Mouse (Mus musculus): ENCODE measurements at regions not wholly inside any gene's neighbourhood (a gene's known extent, or its start where the extent isn't known, plus 50 kb on each side); places are given as distances from the start of the nearest gene placed in this dataset.

DNA sequence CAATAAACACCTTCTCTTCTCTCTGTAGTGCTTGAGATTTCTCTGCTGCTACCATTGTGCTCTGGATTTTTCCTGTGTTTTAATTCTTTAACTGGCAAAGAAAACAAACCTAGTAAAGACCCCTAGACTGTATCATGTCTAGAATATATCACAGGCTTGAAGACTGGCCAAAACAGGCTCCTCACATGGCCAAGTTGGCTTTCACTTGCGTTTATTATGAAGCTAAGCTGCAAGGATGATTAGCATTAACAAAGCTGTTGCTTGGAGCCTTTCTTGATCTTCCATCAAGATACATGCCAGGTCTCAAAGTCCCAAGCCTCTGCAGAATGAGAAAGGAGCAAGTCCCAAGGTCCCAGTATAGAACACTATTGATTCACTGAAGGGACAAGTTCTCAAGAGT, 551.9 kb upstream of the Klf4 start:
- intact Hi-C loops (cut with DNase I), result no loop called here

DNA sequence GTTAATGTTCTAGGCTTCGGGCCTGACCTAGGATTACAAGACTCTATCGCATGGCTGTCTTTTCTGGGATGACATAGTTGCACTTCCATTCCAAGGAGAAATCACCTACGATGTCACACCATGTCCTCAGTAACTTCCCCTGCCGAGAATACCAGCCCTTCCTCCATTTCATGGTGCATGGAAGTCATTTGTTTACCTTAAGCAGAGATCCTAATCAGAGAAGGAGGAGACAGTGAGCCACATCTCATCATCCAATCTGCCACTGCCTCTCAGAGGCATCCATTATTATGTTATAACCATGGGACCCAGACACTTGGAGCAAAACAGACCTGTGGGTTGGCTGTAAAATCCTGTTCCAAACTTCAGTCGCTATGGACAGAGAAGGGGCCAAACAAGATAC, 550.1 kb upstream of the Klf4 start:
- intact Hi-C loops (cut with DNase I), result no loop called here

DNA sequence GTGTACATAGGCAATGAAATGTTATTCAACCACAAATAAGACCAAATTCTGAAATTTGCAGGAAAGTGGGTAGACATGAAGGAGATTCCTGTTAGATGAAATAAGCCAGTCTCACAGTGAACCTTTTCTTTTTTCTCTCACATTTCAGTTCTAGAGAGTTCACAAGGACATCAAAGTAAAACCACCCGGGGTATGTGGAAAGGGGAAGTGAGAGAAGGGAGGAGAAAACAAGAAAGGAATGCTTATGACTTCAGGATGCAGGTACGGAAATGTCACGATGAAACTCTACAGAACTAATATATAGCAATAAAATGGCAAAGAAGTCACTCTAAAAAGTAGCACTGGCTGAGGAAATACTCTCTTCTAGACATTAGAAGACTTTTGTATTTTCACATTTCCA, 548.7 kb upstream of the Klf4 start:
- intact Hi-C loops (cut with DNase I), result no loop called here

DNA sequence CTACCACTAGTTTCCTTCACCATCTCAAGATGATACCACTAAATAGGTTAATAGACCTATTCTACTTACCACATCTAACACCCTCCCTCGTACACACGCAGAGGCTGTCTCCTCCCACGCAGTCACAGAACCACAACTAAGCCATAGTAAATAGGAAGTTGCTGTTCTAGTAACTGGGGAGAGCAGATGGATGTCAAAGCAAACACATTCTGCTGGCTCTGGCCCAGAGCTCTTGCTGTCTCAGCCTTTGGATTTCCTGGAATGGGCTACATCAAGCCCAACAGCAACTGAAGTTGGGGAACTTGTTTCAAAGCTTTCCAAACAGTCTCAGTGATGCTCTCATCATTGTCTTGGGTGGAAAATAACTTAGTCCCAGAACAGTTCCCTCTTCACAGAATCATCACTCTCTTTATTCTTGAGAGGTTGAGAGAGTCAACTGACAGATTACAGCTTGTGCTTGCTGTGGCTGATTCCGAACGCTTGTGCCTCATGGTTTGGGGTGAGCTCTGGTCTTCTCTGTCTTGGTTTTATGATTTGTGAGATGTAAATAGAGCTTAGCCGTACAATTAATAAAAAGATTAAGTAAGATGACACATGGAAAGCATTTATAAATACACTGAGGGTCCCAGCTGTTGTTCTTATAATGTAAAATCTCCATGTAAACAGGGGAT, 538.5 kb upstream of the Klf4 start:
- intact Hi-C loops (cut with DNase I), result no loop called here

DNA sequence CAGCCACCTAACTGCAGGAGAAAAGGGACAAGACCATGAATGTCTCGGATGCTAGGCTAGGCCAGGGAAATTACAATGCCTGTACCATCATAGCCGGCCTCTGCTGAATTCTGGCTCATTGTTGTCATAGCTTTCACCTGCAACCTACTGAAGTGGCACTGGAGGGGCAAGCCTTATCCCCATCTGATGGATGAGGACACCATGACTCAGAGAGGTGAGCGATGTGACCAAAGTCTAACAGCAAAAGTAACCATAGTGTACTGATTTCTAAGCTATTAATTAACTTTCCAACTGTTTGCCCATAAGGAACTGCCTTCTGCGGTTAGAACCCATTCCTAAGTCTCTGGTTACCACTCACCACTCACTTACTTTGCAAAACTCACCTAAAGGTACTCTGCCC, 536.6 kb upstream of the Klf4 start:
- intact Hi-C loops (cut with DNase I), result no loop called here

DNA sequence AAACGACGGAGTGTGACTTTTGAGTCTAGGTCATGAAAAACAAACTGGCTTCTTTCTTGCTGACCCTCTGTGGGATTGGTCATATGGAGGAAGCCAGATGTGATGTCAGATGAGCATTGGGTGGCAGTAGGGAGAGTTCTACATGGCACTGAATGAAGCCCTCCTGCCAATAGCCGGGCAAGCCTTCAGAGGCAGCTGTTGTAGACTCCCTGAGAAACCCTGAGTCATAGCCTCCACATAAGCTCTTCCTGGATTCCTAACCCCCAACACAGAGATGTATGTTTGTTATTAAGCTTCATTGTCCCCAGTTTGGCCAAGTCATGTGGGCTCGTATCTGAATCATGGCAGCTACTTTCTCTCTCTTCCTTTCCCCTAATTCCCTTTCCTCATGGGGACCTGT, 532.4 kb upstream of the Klf4 start:
- intact Hi-C loops (cut with DNase I), result no loop called here

DNA sequence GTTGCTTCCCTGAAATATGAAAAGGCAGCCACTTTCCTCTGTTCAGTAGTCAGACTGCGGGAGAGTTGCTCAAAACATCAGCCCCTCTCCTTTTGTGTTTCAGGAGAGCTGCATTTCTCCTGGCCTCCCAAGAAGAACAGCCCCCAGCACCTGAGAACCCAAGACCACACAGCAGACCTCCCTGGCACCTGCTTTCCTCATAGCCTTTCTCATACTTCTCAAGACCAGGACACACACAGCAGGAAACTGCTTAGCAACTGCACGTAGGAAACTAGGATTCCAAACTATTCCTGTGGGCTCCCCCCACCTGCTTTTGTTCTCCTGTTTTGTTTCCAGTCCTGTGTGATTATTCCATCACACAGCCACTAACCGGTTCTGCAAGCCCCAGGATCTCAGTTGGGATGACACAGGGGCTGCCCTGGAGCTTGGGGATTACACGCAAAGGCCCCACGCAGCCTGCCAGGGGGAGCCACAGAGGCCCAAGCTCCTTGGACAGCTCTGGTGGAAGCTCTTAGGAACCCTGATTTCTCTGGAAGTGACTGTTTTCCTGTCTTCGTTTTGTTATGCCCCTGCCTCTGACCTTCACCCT, 519.6 kb upstream of the Klf4 start:
- intact Hi-C loops (cut with DNase I), result no loop called here

DNA sequence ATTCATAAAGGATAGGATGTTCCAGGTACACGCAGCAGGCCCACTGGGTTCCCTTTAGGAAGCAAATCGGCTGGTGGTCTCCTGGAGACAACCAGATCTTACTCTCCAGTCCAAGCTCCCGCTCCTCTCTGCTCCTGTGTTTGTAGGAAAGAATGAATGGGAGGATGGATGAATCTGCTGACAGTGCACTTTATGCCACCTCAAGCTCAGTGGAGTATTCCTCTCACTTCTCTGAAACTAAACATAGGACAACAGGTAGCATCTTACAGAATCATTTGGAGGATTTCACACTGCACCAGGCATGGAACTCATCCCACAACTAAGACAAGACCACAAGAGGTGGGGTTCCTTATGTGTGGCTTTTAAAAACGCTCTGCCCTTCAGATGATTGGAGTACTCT, 507.1 kb upstream of the Klf4 start:
- intact Hi-C loops (cut with DNase I), result no loop called here

DNA sequence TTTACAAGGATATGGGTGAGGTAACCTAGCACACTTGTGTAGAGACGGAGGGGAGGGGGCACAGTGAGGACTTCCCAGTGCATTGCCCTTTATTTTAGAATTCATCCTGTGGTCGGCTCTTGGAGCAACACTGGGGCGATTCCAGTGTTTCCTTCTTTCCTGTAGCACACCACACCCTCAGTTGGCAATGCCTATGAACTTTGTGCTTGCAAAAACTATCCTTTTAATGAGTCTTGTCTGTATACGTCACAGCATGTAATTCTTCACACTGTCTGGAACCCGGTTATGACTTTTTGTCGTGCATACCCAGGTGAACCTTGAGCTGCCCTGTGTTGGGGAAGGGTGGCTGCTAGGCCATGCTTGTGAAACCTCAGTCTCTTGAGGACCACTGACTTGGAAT, 504.1 kb upstream of the Klf4 start:
- intact Hi-C loops (cut with DNase I), result no loop called here

DNA sequence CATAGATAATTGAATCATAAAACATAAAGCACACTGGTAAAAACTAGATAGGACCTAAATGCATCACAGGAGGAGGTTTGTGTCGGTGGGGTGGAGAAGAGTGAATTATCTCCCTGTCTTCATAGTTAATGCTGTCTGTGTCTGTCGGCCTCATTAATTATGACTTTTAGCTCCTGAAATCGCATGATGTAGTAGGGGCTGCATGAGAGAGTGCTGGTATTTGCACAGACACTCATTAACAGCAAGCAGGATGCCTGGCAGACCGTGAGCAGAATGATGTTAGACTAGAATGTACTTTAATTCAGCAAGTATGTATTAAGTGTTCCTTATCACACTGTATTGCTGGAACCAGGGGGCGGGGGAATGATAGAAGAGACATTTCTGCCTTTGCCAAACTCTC, 503.3 kb upstream of the Klf4 start:
- intact Hi-C loops (cut with DNase I), result no loop called here

DNA sequence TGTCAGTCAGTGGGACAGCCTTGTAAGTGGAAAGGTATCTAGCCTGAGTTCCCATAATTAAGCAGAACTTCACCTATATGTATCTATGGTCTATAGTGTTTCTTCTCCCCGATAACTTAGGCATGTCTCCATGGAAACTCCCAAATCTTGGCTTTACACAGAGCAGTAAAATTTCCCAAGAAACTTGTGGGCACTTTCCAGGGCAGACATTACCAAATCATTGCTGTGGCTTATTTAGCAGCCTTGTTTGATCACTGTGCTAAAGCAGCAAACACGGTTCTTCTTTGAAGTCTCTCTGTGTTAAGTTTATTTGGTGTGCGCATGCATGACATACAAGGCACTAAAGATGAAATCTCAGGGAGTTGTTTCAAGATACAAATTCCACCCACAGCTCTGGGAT, 496.2 kb upstream of the Klf4 start:
- intact Hi-C loops (cut with DNase I), result no loop called here

DNA sequence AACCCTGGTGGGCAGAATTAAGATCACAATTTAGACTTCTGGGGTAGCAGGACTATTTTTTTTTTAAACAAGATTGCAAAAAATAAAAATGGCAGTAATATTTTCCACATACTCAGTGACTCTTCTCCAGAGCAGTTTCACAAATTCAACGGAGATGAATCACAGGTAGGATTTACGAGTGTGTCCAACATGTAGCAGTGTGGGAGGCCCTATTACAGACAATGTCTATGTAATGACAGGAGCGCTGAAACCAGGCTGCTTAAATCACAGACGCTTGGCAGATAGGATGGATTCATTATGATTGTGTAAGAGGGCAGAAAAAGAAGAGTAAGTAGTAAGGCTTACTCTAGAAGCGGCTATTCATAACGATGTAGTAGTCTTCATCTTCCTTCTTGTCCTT, 495.0 kb upstream of the Klf4 start:
- intact Hi-C loops (cut with DNase I), result no loop called here

DNA sequence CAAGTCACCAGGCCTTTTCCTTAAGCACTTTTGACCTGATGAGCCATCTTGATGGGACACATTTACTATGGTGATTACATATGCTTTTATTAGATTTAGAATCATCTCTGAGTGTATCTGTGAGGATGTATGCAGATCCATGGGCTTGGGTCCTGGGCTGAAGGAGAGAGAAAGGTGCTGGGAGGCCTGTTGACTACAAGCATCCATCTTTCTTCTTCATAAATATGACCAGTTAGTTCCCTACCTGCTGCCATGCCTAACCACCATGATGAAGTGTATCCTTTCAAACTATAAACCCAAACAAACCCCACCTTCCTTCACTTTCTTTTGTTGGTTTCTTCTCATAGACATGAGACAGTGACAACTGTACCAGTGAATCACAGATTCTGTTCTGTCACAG, 492.2 kb upstream of the Klf4 start:
- intact Hi-C loops (cut with DNase I), result no loop called here

DNA sequence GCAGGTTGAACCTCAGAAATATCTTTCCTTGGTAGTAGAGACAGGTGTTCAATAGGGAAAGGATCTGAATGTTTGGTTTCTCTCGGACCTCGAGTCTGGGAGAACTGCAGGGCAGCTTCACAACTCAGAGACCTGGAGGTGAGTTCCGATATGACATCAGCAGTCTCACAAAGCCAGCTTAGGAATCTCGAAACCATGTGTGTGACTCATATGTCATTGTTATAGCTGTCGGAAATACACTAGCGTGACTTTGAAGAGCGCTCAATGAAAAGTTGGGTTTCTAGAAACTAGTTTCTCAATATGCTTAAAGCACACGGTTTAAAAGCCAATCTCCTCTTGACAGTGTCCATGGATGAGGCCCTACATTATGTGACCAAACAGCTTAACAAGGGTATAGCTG, 485.9 kb upstream of the Klf4 start:
- intact Hi-C loops (cut with DNase I), result no loop called here

DNA sequence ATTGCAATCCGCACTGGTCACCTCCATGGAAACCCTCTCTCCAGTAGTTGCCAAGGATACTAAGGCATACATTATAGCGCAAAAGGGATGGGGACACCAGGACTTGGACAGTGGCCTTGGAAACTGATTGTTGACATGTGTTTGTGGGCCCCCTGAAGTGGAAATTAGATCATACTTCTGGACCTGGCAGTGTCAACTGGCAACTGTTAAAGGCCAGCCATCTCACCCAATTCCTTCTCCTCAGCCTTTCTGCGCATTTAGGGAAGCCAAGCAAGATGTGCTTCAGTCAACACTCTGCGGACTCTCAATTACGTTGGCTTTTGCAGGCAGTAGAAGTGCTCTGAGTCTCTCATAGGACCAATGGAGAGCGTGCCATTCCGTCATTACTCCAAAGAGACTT, 483.2 kb upstream of the Klf4 start:
- intact Hi-C loops (cut with DNase I), result no loop called here

DNA sequence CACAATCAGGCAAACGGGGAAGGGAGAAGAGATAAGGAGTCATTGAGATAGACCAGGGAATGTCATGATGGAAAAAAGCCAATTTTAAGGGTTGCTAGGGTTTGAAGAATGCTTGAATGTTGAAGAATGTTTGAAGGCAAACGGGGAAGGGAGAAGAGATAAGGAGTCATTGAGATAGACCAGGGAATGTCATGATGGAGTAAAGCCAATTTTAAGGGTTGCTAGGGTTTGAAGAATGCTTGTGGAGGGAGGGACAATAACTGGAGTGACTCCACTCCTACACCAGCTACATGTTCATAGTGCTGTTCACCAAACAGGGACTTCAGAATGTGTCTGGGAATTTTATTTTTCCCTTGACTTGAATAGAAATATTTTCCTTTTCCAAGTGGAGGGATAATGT, 476.0 kb upstream of the Klf4 start:
- intact Hi-C loops (cut with DNase I), result no loop called here

DNA sequence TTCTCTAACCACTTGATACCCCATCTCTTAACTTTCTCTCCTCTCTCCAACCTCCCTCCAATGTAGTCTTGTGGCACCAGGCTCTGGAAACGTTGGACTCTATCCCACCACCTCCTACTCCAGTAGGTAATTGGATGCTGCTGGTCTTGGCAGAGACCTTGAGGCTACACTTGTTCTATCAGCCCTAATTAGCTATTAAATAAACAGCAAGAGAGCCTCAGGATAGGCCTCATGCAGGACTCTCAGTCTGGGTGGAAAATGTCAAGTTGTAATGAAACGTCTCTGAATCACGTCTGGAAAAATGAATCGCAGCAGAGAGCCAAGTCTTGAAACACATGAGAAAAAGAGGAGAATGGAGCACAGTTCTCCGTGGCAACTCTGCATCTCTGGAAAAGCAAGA, 472.0 kb upstream of the Klf4 start:
- intact Hi-C loops (cut with DNase I), result no loop called here

DNA sequence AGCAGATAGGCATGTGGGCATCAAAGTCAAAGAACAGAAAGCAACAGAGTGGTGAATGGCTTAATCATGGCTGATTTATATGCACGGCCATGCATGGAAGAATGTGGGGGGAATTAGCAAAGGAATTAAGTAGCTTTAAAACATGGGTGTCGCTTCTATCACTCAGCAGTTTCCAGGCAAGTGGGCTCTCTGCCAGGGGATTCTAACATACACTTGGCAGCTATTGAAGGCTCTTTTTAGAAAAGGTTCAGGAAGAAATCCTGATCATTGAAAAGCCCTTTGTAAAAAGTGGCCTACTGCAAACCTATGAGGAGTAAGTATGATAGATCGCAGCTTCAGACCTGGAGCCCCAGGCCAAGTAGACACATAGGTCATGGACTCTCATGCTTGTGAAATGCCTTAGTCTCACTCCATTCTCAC, 469.1 kb upstream of the Klf4 start:
- intact Hi-C loops (cut with DNase I), result no loop called here

DNA sequence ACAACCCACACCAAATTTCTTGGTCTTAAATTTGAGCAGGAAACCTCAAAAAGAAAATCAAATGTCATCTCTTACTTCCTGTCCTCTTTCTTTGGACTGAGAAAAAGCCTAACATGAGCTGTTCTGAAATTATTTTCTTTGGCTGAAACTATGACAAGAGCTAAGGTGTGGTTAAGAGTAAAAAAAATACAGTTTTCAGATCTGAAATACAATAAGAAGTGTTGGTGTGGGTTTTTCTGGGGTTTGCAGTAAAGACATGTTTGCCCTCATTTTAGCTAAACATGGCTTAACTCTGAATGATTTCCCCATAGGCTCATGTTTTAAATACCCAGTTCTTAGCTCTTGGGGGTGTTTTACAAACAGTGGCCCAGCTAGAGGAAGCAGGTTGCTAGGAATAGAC, 451.8 kb upstream of the Klf4 start:
- intact Hi-C loops (cut with DNase I), result no loop called here

DNA sequence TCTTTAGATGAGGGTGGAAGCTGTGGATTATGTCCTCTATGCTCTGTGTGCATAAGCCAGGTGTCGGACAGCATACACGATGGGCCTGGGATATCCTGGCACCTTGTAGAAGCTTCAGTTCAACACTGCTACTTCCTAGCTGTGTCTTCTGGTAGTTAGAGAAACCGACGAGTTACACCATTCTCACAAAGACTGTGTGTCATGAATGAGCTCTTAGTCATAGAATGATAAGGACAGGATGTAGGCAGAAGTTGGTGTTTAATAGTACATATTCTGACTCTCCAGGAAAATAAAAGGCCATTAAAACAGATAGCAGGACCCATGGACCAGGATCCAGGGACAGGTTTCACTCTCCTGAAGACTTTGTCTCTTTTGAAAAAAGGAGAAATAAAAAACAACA, 446.3 kb upstream of the Klf4 start:
- intact Hi-C loops (cut with DNase I), result loop anchor here (10.0 kb wide), 1 partner anchor 444 kb away; the partner anchor contains the start of gene Klf4

DNA sequence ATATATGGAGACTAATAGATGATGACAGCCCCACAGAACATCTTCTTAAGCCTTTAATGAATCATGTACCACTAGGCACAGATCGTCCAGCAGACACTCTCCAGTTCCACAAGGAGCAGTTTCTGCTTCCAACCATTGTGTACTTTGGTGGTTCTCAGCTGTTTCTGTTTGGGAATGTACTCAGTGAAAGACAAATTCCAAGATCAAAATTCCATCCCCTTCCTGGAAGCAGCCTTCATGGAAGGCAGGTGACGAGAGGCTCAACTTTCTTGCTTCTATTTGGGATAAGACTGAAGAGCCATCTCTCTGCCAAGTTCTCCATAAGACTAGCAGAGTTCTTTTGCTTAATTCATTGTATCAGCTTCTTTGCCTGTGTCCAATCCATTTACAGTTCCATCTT, 444.0 kb upstream of the Klf4 start:
- intact Hi-C loops (cut with DNase I), result loop anchor here (10.0 kb wide), 1 partner anchor 441 kb away; the partner anchor contains the start of gene Klf4

DNA sequence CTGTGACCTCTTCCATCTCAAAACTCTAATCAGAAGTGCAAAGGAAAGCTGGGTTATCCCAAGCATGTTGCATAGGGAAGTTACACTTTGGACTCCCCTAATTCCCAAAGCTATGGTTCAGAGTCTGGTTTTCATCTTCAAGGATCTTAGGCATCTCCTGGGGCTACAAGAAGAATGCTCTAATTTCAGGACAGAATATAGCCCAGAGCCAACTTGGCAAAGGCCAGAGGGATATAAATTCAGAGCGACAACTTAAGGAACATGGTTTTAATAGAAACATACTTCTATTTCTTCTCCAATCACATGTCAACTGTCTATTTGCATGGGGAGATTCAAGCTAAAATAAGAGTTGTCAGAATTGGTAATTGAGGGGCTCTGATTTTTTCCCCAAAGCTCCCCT, 441.4 kb upstream of the Klf4 start:
- intact Hi-C loops (cut with DNase I), result loop anchor here (10.0 kb wide), 1 partner anchor 439 kb away; the partner anchor contains the start of gene Klf4

DNA sequence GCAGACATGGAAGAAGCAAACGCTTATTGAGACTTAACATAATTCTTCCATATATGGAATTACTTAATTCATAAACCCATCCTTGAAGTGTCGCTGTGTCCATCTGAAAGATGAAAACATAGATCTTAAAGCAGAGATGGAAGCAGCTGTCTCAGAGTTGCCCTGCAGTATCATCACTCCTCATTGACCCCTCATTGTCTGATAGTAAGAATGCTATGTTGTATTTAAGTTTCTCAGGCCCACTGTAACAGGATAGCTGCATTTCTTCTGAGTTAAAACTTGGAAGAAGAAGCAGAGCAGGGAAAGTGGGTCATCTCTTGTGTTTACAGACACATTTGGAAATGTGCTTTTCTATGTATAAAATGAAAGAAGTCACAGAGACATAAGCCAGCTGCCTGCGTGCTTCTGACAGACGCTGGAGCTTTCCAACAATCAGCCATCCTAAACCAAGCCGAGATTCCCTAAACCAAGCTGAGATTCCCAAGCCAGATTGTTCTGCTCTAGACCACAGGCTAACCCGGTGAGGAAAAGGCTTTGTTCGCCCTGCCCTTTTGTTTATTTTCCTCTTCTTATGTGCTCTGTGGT, 440.1 kb upstream of the Klf4 start:
- intact Hi-C loops (cut with DNase I), result loop anchor here (10.0 kb wide), 1 partner anchor 438 kb away; the partner anchor contains the start of gene Klf4
